Comparison of ENCODE assay signal across 11 mouse cellular contexts in the genomic region with DNA sequence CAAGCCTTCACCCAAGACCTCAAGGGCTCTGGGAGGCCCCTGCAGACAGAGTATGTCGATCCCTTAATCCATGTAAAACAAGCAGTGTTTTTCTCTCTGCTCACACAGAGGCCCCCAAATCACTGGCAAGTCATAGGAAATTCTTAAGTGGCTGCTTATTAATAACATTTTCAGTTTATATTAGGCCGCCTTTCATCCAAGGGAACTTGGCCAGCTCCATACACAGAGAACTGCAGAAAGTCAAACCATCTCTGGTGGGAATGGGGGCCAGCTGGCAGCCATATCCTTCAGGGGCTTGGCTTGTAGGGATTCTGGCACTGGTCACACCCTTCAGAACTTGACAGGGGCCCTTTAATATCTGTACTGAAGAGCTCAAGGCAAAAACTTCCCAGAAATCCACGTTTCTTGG.
DNase-seq lines count a peak whose midpoint lies in the region; ATAC-seq and TF ChIP-seq lines count a peak whose summit lies in the region.
"Had no signal": no experiment of that assay in that cellular context is flagged by ENCODE, and none has a peak within 500 bp of the region (broad histone marks: within the 10 kb centered on the region; RNA-seq: fewer than 3 reads in every experiment).

No protein-coding gene starts in this region.

- no peaks in the 10 kb centered on the region for H3K36me3 ChIP-seq in embryonic facial prominence, embryonic 13.5 days
- no peaks in the 10 kb centered on the region for H3K36me3 ChIP-seq in embryonic facial prominence, embryonic 10.5 days (replicated peaks)
- H3K36me3 ChIP-seq in heart, embryonic 15.5 days, result no peaks in the 10 kb centered on the region
- H3K36me3 ChIP-seq: liver, embryonic 13.5 days had no signal

- no peaks in the 10 kb centered on the region for H3K27me3 ChIP-seq in embryonic facial prominence, embryonic 13.5 days
- H3K27me3 ChIP-seq in embryonic facial prominence, embryonic 10.5 days (replicated peaks; ENCODE audit: low read depth, poor library complexity, severe bottlenecking), result no peaks in the 10 kb centered on the region
- no peaks in the 10 kb centered on the region for H3K27me3 ChIP-seq in heart, embryonic 15.5 days
- H3K27me3 ChIP-seq: liver, embryonic 13.5 days had no signal

- no peak for DNase-seq in embryonic facial prominence, embryonic 10.5 days (ENCODE audit: low spot score)
- no peak for DNase-seq in layer of hippocampus, adult 2 months (ENCODE audit: low spot score in 2 of 2)
- DNase-seq in layer of hippocampus, adult 8-10 months (ENCODE audit: low spot score in 2 of 2), result no peak
- DNase-seq in lung, postnatal 14 days, result peak; percentile 70
- DNase-seq in left cerebral cortex, postnatal 36 days (ENCODE audit: low spot score in 2 of 2), result no peak
- no peak for DNase-seq in thymus, postnatal 25 days
- DNase-seq: liver, embryonic 13.5 days; spleen, adult 18-20 months had no signal

- 49% methylated on average over 3 of the region's 3 CpGs for WGBS in embryonic facial prominence, embryonic 13.5 days
- WGBS in embryonic facial prominence, embryonic 10.5 days, result 82% methylated on average over 3 of the region's 3 CpGs
- WGBS in heart, embryonic 15.5 days, result 34% methylated on average over 3 of the region's 3 CpGs

- intact Hi-C loops in left cerebral cortex, postnatal 36 days (cut with DNase I), result no loop called here

- ATAC-seq in embryonic facial prominence, embryonic 13.5 days (ENCODE audit: insufficient number of reproducible peaks, insufficient read depth, low FRiP score, low TSS enrichment, low read depth), result no peak
- ATAC-seq in heart, embryonic 15.5 days (replicated peaks; ENCODE audit: insufficient number of reproducible peaks, insufficient read depth, low FRiP score, low read depth), result no peak; the same call in 1 of the 2 replicates

- no peak for TF ChIP-seq CTCF in layer of hippocampus, adult 2 months (conservative IDR thresholded peaks at IDR 0.05)

- H3K4me3 ChIP-seq in embryonic facial prominence, embryonic 13.5 days, result no peak overlapping the region
- H3K4me3 ChIP-seq in embryonic facial prominence, embryonic 10.5 days, result no peak overlapping the region
- H3K4me3 ChIP-seq in layer of hippocampus, adult 2 months, result no peak overlapping the region
- no peak overlapping the region for H3K4me3 ChIP-seq in heart, embryonic 15.5 days
- H3K4me3 ChIP-seq: liver, embryonic 13.5 days; myocyte had no signal

- no peaks in the 10 kb centered on the region for H3K9me3 ChIP-seq in embryonic facial prominence, embryonic 13.5 days
- H3K9me3 ChIP-seq in embryonic facial prominence, embryonic 10.5 days, result no peaks in the 10 kb centered on the region
- no peaks in the 10 kb centered on the region for H3K9me3 ChIP-seq in heart, embryonic 15.5 days (replicated peaks)
- H3K9me3 ChIP-seq: liver, embryonic 13.5 days had no signal

- H3K9ac ChIP-seq in embryonic facial prominence, embryonic 13.5 days, result no peak overlapping the region
- H3K9ac ChIP-seq in heart, embryonic 15.5 days, result no peak overlapping the region
- H3K9ac ChIP-seq: liver, embryonic 13.5 days had no signal

- H3K27ac ChIP-seq in embryonic facial prominence, embryonic 13.5 days, result peak overlapping the region; percentile 57; the same call in 1 of the 2 replicates
- no peak overlapping the region for H3K27ac ChIP-seq in embryonic facial prominence, embryonic 10.5 days (replicated peaks)
- H3K27ac ChIP-seq in layer of hippocampus, adult 2 months, result peak overlapping the region; percentile 61
- peak overlapping the region; percentile 82 for H3K27ac ChIP-seq in heart, embryonic 15.5 days
- H3K27ac ChIP-seq: liver, embryonic 13.5 days had no signal

- no peak overlapping the region for H3K4me2 ChIP-seq in embryonic facial prominence, embryonic 13.5 days
- no peak overlapping the region for H3K4me2 ChIP-seq in heart, embryonic 15.5 days
- H3K4me2 ChIP-seq: liver, embryonic 13.5 days had no signal

- H3K4me1 ChIP-seq in embryonic facial prominence, embryonic 13.5 days, result peaks cover 35% of the 10 kb centered on the region
- H3K4me1 ChIP-seq in embryonic facial prominence, embryonic 10.5 days, result peaks cover 29% of the 10 kb centered on the region
- peaks cover 49% of the 10 kb centered on the region for H3K4me1 ChIP-seq in heart, embryonic 15.5 days (replicated peaks)
